Mouse (Mus musculus) right cerebral cortex, postnatal 14 days (tissue): ENCODE measurements around the gene Prl2c1.
"Not testable (repeated sequence)": the region's sequence is repeated elsewhere in the genome, so short reads cannot be mapped to it uniquely, and the experiment has no call there.

Experiments
- DNase-seq: peaks from one replicate; pipeline ENCODE4 v3.0.0; 2022

Prl2c1 gene

GRCm38 (mm10) chr13:27849042-27849441, at the start of gene Prl2c1:
TSS of gene Prl2c1 (plus strand) at chr13:27849342.
- DNase-seq, result no peak

- DNase-seq, result no peak
Measured at GRCm38 (mm10) chr13:27801354-27801753, 47.8 kb upstream of the Prl2c1 start, which contains the start of gene Prl2a1. TSS of gene Prl2a1 (plus strand) at chr13:27801654.

- DNase-seq, result no peak
Measured at GRCm38 (mm10) chr13:27802765-27803164, 46.4 kb upstream of the Prl2c1 start.

- not testable (repeated sequence) for DNase-seq
Measured at GRCm38 (mm10) chr13:27904236-27904635, 55.1 kb downstream of the Prl2c1 start.
